Mouse (Mus musculus): ENCODE measurements around the gene Tgfbi. TPM values are rescaled to one million over a fixed set of nuclear protein-coding genes. Genes with fewer than 3 reads are reported as not detected.

Tgfbi gene
- polyA plus RNA-seq, 1 experiment from 2014 or later = 111 TPM

DNA sequence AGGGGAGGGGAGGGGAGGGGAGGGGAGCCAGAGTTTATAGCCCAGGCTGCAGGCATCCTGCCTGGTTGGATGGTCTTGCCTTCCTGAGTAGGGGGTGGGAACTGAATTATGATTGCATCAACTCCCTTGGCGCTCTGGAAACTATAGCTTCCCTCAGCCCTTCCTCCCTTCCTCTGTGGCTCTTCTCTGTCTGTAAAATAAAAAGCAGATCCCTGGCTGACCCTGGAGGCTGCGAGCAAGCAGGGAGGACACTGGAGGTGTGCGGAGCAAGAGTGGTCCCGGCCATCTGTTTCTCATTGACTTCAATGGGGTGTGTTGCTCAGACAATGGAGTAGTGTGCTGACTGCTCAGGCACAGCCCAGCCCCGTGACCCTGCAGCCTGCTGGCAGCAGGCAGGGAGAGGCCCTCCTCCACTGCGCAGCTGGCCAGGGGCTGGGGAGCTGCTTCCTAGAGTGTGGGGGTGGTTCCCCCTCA, 27.3 kb upstream of the Tgfbi start:
- Histone ChIP-seq H3K9me3 (no peaks in the 10 kb centered on the region), H3K4me3 (replicated peaks) (no peak overlapping the region), H3K27ac (peak overlapping the region; percentile 98), H3K9ac (replicated peaks) (peak overlapping the region; percentile 34), H3K36me3 (no peaks in the 10 kb centered on the region), H3K27me3 (no peaks in the 10 kb centered on the region), H3K4me1 (replicated peaks) (peaks cover 52% of the 10 kb centered on the region), H3K4me2 (peak overlapping the region; percentile 46)
- peak; percentile 99 for ATAC-seq (ENCODE audit: insufficient number of reproducible peaks, insufficient read depth, low FRiP score, low TSS enrichment, low read depth)
- WGBS = 0% methylated on average over 6 of the region's 6 CpGs

DNA sequence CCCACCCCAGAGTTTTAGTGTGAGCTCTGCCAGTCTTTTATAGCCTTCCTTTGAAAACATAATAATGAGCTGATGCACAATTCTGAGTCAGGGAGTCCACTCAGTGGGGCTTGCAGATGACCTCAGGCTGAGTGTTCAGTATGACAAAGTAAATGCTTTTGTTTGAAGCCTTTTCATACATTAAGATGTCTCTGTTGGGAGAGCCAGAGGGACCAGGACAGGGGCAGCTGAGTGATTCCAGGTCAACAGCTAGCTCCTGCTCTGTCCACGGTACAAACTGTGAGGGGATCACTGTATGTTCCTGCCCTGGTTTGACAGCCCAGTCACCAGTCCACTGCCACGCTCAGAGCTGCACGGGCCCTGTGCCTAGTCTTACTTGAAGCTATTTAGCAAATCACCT, 26.6 kb upstream of the Tgfbi start:
- Histone ChIP-seq H3K4me1 (replicated peaks) (peaks cover 52% of the 10 kb centered on the region), H3K27me3 (no peaks in the 10 kb centered on the region), H3K4me3 (replicated peaks) (no peak overlapping the region), H3K36me3 (no peaks in the 10 kb centered on the region), H3K4me2 (peak overlapping the region; percentile 46), H3K27ac (peak overlapping the region; percentile 98), H3K9ac (replicated peaks) (no peak overlapping the region; the same call in 1 of the 2 replicates), H3K9me3 (no peaks in the 10 kb centered on the region)
- no peak for ATAC-seq (ENCODE audit: insufficient number of reproducible peaks, insufficient read depth, low FRiP score, low TSS enrichment, low read depth)
- WGBS = 12% methylated on average over 3 of the region's 3 CpGs

DNA sequence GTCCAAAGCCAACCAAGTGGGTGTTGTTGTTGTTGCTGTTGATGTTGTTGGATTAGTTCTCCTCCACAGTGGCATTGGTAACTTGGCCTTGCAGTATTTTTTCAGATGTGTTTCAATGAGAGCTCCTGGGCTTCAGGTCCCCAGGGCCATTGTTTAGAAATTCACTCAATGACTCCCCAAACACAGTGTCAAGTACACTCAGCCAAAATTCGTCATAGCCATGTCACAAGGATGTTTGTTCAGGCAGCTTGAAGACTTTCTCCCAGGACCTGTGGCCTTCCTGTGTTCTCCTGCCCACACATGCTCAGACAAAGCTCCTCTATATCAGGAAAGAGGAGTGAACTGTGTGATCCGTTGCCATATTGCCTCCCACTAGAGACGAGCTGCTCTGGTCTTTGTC, 23.3 kb upstream of the Tgfbi start:
- Histone ChIP-seq H3K4me3 (replicated peaks) (no peak overlapping the region), H3K27ac (no peak overlapping the region), H3K36me3 (no peaks in the 10 kb centered on the region), H3K4me1 (replicated peaks) (peaks cover 52% of the 10 kb centered on the region), H3K27me3 (no peaks in the 10 kb centered on the region), H3K9me3 (no peaks in the 10 kb centered on the region), H3K9ac (replicated peaks) (no peak overlapping the region), H3K4me2 (no peak overlapping the region)
- no peak for ATAC-seq (ENCODE audit: insufficient number of reproducible peaks, insufficient read depth, low FRiP score, low TSS enrichment, low read depth)
- WGBS = 82% methylated on average over 3 of the region's 3 CpGs

DNA sequence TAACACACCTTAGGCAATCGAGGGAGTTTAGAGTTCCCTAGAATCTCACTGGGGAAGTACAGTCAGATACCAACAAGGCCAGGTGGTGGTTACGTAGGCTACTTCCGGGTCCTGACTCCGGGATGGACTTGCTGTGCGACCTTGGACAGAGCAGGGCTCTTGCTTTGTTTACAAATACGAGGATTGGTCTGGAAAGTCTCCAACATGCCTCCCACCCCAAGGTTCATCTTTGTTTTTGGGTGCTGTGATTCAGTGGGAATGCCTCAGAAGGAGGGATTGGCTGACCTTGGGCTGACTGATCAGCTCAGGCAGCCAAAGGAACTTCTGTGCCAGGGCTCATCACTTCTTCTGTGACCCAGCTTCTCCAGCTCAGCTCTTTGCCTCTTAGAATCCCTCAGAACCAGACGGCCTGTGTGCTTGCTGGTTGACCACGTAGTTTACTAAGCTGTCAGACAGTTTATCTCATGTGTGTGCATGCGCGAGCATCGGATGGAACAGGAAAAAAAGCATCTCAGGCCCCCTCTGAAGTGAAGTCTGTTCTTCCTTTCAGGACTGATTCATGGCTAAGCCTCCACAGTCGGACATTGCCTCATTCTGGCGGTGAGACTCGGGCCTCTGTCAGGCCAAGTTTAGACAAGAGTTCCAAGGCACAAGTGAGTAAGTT, 20.7 kb upstream of the Tgfbi start:
- Histone ChIP-seq H3K27me3 (no peaks in the 10 kb centered on the region), H3K36me3 (no peaks in the 10 kb centered on the region), H3K9me3 (no peaks in the 10 kb centered on the region), H3K4me3 (replicated peaks) (no peak overlapping the region), H3K4me2 (no peak overlapping the region), H3K4me1 (replicated peaks) (peaks cover 29% of the 10 kb centered on the region), H3K9ac (replicated peaks) (no peak overlapping the region), H3K27ac (no peak overlapping the region)
- no peak for ATAC-seq (ENCODE audit: insufficient number of reproducible peaks, insufficient read depth, low FRiP score, low TSS enrichment, low read depth)
- 83% methylated on average over 14 of the region's 14 CpGs for WGBS

DNA sequence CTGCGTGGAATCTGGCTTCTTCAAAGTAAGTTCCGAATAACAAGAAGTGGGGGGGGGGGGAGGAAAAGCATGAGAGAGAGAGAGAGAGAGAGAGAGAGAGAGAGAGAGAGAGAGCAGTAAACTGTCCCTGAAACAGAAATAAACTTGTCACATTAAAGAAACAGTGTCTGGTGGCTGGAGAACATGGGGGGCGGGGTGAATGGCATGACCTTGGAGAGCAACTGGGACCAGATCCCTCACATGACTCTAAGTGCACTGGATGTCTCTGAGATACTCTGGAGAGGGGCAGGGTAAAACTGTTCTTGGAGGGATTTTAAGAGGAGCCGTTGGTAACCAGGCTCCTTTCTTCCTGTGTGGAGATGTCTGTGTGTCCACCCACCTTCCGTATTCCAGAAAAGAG, 19.1 kb upstream of the Tgfbi start:
- H3K36me3 ChIP-seq = no peaks in the 10 kb centered on the region
- H3K27me3 ChIP-seq = no peaks in the 10 kb centered on the region
- peaks cover 30% of the 10 kb centered on the region for H3K4me1 ChIP-seq (replicated peaks)
- H3K9ac ChIP-seq (replicated peaks) = no peak overlapping the region
- H3K9me3 ChIP-seq = no peaks in the 10 kb centered on the region
- H3K4me3 ChIP-seq (replicated peaks) = no peak overlapping the region
- no peak for ATAC-seq (ENCODE audit: insufficient number of reproducible peaks, insufficient read depth, low FRiP score, low TSS enrichment, low read depth)
- no peak overlapping the region for H3K4me2 ChIP-seq
- no peak overlapping the region for H3K27ac ChIP-seq
- WGBS = 64% methylated on average over 5 of the region's 5 CpGs

DNA sequence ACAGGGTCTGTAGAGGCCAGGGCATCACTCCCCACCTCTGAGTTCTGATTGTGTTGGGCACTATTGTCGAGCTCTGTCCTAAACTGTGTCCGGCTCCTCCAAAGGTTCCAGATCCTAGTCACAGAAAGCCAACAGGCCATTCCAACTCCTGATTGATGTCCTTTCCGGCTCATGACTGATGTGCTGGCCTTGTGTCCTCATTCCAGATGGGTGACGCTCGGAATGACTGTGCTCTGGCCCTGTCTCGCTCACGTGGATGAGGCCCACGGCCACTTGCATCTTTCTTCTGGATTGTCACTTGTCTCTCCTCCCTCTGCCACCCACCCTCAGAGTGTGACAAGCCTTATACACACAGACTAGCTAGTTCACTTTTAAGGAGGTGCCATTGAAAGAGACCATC, 18.1 kb upstream of the Tgfbi start:
- no peak overlapping the region for H3K4me2 ChIP-seq
- no peaks in the 10 kb centered on the region for H3K27me3 ChIP-seq
- ATAC-seq (ENCODE audit: insufficient number of reproducible peaks, insufficient read depth, low FRiP score, low TSS enrichment, low read depth) = no peak
- H3K27ac ChIP-seq = no peak overlapping the region
- no peaks in the 10 kb centered on the region for H3K9me3 ChIP-seq
- no peaks in the 10 kb centered on the region for H3K36me3 ChIP-seq
- no peak overlapping the region for H3K4me3 ChIP-seq (replicated peaks)
- peaks cover 37% of the 10 kb centered on the region for H3K4me1 ChIP-seq (replicated peaks)
- H3K9ac ChIP-seq (replicated peaks) = no peak overlapping the region
- WGBS = 89% methylated on average over 8 of the region's 8 CpGs

DNA sequence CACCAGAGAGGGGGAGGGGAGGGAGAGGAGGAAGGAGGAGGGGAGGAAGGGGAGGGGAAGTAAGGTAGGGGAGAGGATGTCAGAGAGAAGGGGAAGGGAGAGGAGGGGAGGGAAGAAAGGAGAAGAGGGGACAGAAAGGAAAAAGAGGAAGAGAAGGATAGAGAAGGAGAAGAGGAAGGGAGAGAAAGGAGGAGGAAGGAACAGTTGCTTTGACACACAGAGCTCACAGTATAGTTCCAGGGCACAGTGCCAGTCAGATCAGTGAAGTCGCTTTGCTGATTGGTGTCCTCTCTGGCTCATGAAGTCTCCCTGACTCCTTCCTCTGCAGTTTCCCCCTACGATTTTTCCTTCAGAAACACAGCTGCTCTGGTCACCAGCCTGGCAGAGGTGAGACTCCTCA, 17.4 kb upstream of the Tgfbi start:
- no peaks in the 10 kb centered on the region for H3K9me3 ChIP-seq
- WGBS = 70% methylated on average over 2 of the region's 2 CpGs
- H3K4me2 ChIP-seq = no peak overlapping the region
- H3K4me3 ChIP-seq (replicated peaks) = no peak overlapping the region
- H3K4me1 ChIP-seq (replicated peaks) = peaks cover 37% of the 10 kb centered on the region
- no peak overlapping the region for H3K9ac ChIP-seq (replicated peaks)
- no peak overlapping the region for H3K27ac ChIP-seq
- no peaks in the 10 kb centered on the region for H3K36me3 ChIP-seq
- no peaks in the 10 kb centered on the region for H3K27me3 ChIP-seq
- ATAC-seq (ENCODE audit: insufficient number of reproducible peaks, insufficient read depth, low FRiP score, low TSS enrichment, low read depth) = no peak

DNA sequence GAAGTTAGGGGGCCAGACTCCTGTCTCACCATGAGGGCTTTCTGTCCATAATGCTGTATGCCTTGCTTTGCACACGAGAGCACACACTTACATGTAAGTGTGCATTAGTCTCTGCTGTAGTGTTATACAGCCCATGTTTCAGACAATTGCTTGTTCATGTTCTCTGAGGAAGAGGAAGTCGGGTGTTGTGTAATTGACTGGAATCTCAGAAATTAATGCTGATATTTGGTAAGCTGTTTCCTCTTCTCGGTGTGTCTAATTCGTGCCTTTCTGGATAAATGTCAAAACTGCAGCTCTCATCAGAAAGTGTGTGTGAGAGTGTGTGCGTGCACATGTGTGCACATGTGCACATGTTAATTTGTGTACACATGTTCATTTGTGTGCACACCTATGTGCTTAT, 16.1 kb upstream of the Tgfbi start:
- no peaks in the 10 kb centered on the region for H3K36me3 ChIP-seq
- peaks cover 37% of the 10 kb centered on the region for H3K4me1 ChIP-seq (replicated peaks)
- no peak overlapping the region for H3K27ac ChIP-seq
- no peaks in the 10 kb centered on the region for H3K9me3 ChIP-seq
- no peak for ATAC-seq (ENCODE audit: insufficient number of reproducible peaks, insufficient read depth, low FRiP score, low TSS enrichment, low read depth)
- no peak overlapping the region for H3K4me3 ChIP-seq (replicated peaks)
- H3K4me2 ChIP-seq = no peak overlapping the region
- no peaks in the 10 kb centered on the region for H3K27me3 ChIP-seq
- 86% methylated on average over 5 of the region's 5 CpGs for whole genome bisulfite sequencing
- no peak overlapping the region for H3K9ac ChIP-seq (replicated peaks)

DNA sequence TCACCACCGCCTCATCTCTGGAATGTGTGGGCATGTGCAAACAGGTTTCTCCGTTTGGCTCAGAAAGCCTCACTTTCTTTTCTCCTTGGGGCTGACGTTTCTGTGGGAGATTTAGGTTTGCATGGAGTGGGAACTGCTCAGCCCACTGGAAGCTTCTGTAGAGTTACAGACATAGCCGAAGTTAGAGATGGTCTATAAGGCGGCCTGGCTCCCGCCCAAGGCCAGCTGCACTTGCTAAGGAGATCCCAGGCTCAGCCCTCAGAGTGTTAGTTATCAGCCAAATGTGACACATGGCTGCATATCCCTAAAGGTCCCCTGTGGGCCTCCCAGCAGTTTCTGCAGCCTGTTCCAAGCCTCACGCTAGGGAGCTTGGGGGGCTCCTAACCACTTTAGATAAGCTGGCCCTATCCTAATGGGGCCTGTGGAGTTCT, 15.3 kb upstream of the Tgfbi start:
- no peak for ATAC-seq (ENCODE audit: insufficient number of reproducible peaks, insufficient read depth, low FRiP score, low TSS enrichment, low read depth)
- Histone ChIP-seq H3K27ac (peak overlapping the region; percentile 68), H3K36me3 (no peaks in the 10 kb centered on the region), H3K4me1 (replicated peaks) (peaks cover 41% of the 10 kb centered on the region), H3K9me3 (no peaks in the 10 kb centered on the region), H3K9ac (replicated peaks) (no peak overlapping the region), H3K4me2 (no peak overlapping the region), H3K4me3 (replicated peaks) (no peak overlapping the region), H3K27me3 (no peaks in the 10 kb centered on the region)
- WGBS = 67% methylated on average over 7 of the region's 7 CpGs

DNA sequence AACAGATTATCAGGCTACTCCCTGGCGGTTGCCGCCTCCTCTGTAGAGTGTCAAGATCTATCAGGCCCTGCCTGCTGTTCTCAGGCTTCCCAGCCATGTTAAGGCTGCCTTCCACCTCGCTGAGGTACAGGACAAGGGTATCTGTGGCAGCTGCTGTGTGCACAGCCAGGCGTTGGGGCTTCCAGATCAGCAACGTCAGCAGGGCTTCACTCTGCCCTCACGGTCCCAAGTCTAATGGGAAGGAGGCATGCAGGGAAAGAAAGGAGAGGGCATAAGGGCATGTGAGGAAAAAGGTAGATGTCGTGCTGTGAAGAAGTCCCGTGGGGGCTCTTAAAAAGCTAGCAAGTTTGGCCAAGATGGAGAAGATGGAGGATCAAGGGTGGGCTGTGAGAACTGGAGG, 14.1 kb upstream of the Tgfbi start:
- no peak overlapping the region for H3K4me2 ChIP-seq
- H3K36me3 ChIP-seq = no peaks in the 10 kb centered on the region
- H3K27ac ChIP-seq = peak overlapping the region; percentile 68; the same call in 1 of the 2 replicates
- ATAC-seq (ENCODE audit: insufficient number of reproducible peaks, insufficient read depth, low FRiP score, low TSS enrichment, low read depth) = no peak
- WGBS = 70% methylated on average over 8 of the region's 8 CpGs
- H3K9ac ChIP-seq (replicated peaks) = no peak overlapping the region
- no peaks in the 10 kb centered on the region for H3K27me3 ChIP-seq
- no peaks in the 10 kb centered on the region for H3K9me3 ChIP-seq
- peaks cover 40% of the 10 kb centered on the region for H3K4me1 ChIP-seq (replicated peaks)
- no peak overlapping the region for H3K4me3 ChIP-seq (replicated peaks)

DNA sequence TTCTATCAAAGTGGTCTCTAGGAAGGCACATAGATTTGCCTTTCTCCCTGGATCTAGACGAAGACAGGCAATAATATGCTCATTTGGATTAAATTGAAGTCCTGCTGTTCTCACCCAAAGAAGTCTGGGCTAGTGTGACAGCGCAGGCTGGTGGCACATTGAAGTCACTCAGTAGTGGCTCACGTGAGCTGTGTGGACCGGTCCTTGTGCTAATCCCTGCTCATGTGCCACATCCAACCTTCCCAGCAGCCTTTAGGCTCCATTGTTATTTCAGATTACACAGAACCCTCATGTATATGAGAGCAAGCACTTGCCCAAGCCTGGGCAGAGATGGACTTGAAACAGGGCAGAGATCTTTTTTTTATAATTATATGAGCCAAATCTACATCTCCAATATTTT, 12.0 kb upstream of the Tgfbi start:
- H3K9ac ChIP-seq (replicated peaks) = no peak overlapping the region
- H3K27ac ChIP-seq = no peak overlapping the region
- no peak overlapping the region for H3K4me2 ChIP-seq
- H3K4me3 ChIP-seq (replicated peaks) = no peak overlapping the region
- no peaks in the 10 kb centered on the region for H3K9me3 ChIP-seq
- H3K36me3 ChIP-seq = no peaks in the 10 kb centered on the region
- peaks cover 58% of the 10 kb centered on the region for H3K4me1 ChIP-seq (replicated peaks)
- 83% methylated on average over 4 of the region's 4 CpGs for WGBS
- no peaks in the 10 kb centered on the region for H3K27me3 ChIP-seq
- ATAC-seq (ENCODE audit: insufficient number of reproducible peaks, insufficient read depth, low FRiP score, low TSS enrichment, low read depth) = no peak

All from limb, embryonic 12.5 days (tissue).